Mouse (Mus musculus) intestine, postnatal 0 days (tissue): Measurements from ENCODE around the gene 2810004N23Rik. TPM values are rescaled to one million over a fixed set of nuclear protein-coding genes. Genes with fewer than 3 reads are reported as not detected.

Source experiments
- ATAC-seq: fragments of 200-750 bp; cut with Nextera tagmentation; 2 replicates; pipeline ENCODE4 v1.8.0; 2017; ENCODE audit warnings: mild to moderate bottlenecking, moderate TSS enrichment, moderate library complexity
- H3K27ac ChIP-seq: fragments of 300-500 bp; sonication (generic); 2 replicates; pipeline ENCODE4 v1.5.1; 2014; ENCODE audit warnings: mild to moderate bottlenecking, low read depth, low read length, moderate library complexity
- H3K27me3 ChIP-seq: fragments of 300-500 bp; sonication (generic); replicated peaks from 2 replicates; pipeline ENCODE4 v1.6.1; 2014; ENCODE audit warnings: low read length, mixed read lengths; ENCODE audit not compliant: control insufficient read depth, insufficient read depth
- H3K36me3 ChIP-seq: fragments of 300-500 bp; sonication (generic); 2 replicates; pipeline ENCODE4 v1.6.1; 2014; ENCODE audit warnings: mild to moderate bottlenecking, moderate library complexity; ENCODE audit not compliant: control insufficient read depth, insufficient read depth
- H3K4me1 ChIP-seq: fragments of 300-500 bp; sonication (generic); replicated peaks from 2 replicates; pipeline ENCODE4 v1.6.1; 2014; ENCODE audit warnings: antibody characterized with exemption, low read length, mixed read lengths; ENCODE audit not compliant: control insufficient read depth, insufficient read depth
- H3K4me2 ChIP-seq: fragments of 300-500 bp; sonication (generic); replicated peaks from 2 replicates; pipeline ENCODE4 v1.6.1; 2014; ENCODE audit warnings: low read depth, mild to moderate bottlenecking, moderate library complexity
- H3K4me3 ChIP-seq: fragments of 300-500 bp; sonication (generic); 2 replicates; pipeline ENCODE4 v1.5.1; 2014; ENCODE audit warnings: low read depth, low read length
- H3K9ac ChIP-seq: fragments of 300-500 bp; sonication (generic); 2 replicates; pipeline ENCODE4 v1.6.1; 2014; ENCODE audit warnings: mild to moderate bottlenecking, low read depth, low read length
- H3K9me3 ChIP-seq: fragments of 300-500 bp; sonication (generic); 2 replicates; pipeline ENCODE4 v1.6.1; 2016; ENCODE audit warnings: mixed run types; ENCODE audit not compliant: control insufficient read depth
- CTCF ChIP-seq: sonication (generic); IDR thresholded peaks from 2 replicates; pipeline ENCODE4 v1.5.1; 2016; ENCODE audit warnings: low read depth, mild to moderate bottlenecking, control low read depth, antibody characterized with exemption, moderate library complexity
- WGBS: fragments of 180-500 bp; shearing (Covaris S2); extraction: QIAGEN DNeasy Blood & Tissue Kit; methylation state at CpG from one replicate; pipeline ENCODE4 v1.1.7; 2014; 5-methylcytosine and 5-hydroxymethylcytosine counted together
- polyA plus RNA-seq: library from polyadenylated mRNA; unstranded; fragments of >200 nt; fragmentation: Nextera tagmentation; extraction: Ambion mirVana; gene quantifications from 2 replicates; pipeline ENCODE4 v1.2.1, GENCODE M21; 2015

The 2810004N23Rik gene
- polyA plus RNA-seq, 1 experiment from 2014 or later = 17.7 TPM

- no peak overlapping the region for H3K27ac ChIP-seq
- no peaks in the 10 kb centered on the region for H3K4me1 ChIP-seq
- H3K27me3 ChIP-seq = no peaks in the 10 kb centered on the region
- no peaks in the 10 kb centered on the region for H3K9me3 ChIP-seq
- no peak overlapping the region for H3K9ac ChIP-seq
- no peaks in the 10 kb centered on the region for H3K36me3 ChIP-seq
- no peak overlapping the region for H3K4me2 ChIP-seq
- H3K4me3 ChIP-seq = no peak overlapping the region
- no peak for TF ChIP-seq CTCF
- no peak for ATAC-seq
- WGBS = 81% methylated on average over 6 of the region's 6 CpGs
Measured at GRCm38 (mm10) chr8:124831941-124832340, 31.0 kb downstream of the 2810004N23Rik start.

GRCm38 (mm10) chr8:124831531-124831930 is 31.4 kb downstream of the 2810004N23Rik start:
- 68% methylated on average over 6 of the region's 6 CpGs for WGBS
- ATAC-seq = no peak
- no peaks in the 10 kb centered on the region for H3K4me1 ChIP-seq

GRCm38 (mm10) chr8:124830050-124830449 is 32.9 kb downstream of the 2810004N23Rik start:
- 70% methylated on average over 13 of the region's 13 CpGs for WGBS
- no peak for TF ChIP-seq CTCF
- Histone ChIP-seq H3K4me3 (no peak overlapping the region), H3K4me2 (no peak overlapping the region), H3K4me1 (no peaks in the 10 kb centered on the region), H3K27ac (no peak overlapping the region), H3K27me3 (no peaks in the 10 kb centered on the region), H3K9me3 (no peaks in the 10 kb centered on the region), H3K9ac (no peak overlapping the region), H3K36me3 (no peaks in the 10 kb centered on the region)
- ATAC-seq = no peak

More at GRCm38 (mm10) chr8:124831531-124831930, 31.4 kb downstream of the 2810004N23Rik start:
- H3K36me3 ChIP-seq = no peaks in the 10 kb centered on the region
- no peaks in the 10 kb centered on the region for H3K27me3 ChIP-seq
- TF ChIP-seq CTCF = no peak
- H3K4me3 ChIP-seq = no peak overlapping the region
- H3K9ac ChIP-seq = no peak overlapping the region
- H3K27ac ChIP-seq = no peak overlapping the region
- H3K9me3 ChIP-seq = no peaks in the 10 kb centered on the region
- no peak overlapping the region for H3K4me2 ChIP-seq

GRCm38 (mm10) chr8:124828561-124829240 is 34.2 kb downstream of the 2810004N23Rik start:
- Histone ChIP-seq H3K27me3 (no peaks in the 10 kb centered on the region), H3K36me3 (no peaks in the 10 kb centered on the region), H3K27ac (no peak overlapping the region), H3K4me2 (no peak overlapping the region), H3K4me1 (no peaks in the 10 kb centered on the region), H3K9ac (no peak overlapping the region), H3K9me3 (no peaks in the 10 kb centered on the region), H3K4me3 (no peak overlapping the region)
- WGBS = 84% methylated on average over 24 of the region's 24 CpGs
- ATAC-seq = no peak
- no peak for TF ChIP-seq CTCF

- TF ChIP-seq CTCF = peak; percentile 88
- Histone ChIP-seq H3K9me3 (no peaks in the 10 kb centered on the region), H3K27me3 (no peaks in the 10 kb centered on the region), H3K4me3 (no peak overlapping the region), H3K9ac (no peak overlapping the region), H3K4me2 (no peak overlapping the region), H3K27ac (no peak overlapping the region), H3K4me1 (no peaks in the 10 kb centered on the region), H3K36me3 (no peaks in the 10 kb centered on the region)
- ATAC-seq = no peak
- WGBS = 4% methylated on average over 5 of the region's 5 CpGs
Measured at GRCm38 (mm10) chr8:124827387-124827786, 35.5 kb downstream of the 2810004N23Rik start.

- Histone ChIP-seq H3K4me3 (no peak overlapping the region), H3K27ac (no peak overlapping the region), H3K4me2 (no peak overlapping the region), H3K9me3 (no peaks in the 10 kb centered on the region), H3K36me3 (no peaks in the 10 kb centered on the region), H3K27me3 (no peaks in the 10 kb centered on the region), H3K9ac (no peak overlapping the region), H3K4me1 (no peaks in the 10 kb centered on the region)
- TF ChIP-seq CTCF = no peak
- 38% methylated on average over 7 of the region's 7 CpGs for WGBS
- no peak for ATAC-seq
Measured at GRCm38 (mm10) chr8:124826658-124827057, 36.3 kb downstream of the 2810004N23Rik start.
